Mouse (Mus musculus): ENCODE measurements around the gene Myh9.

Gene Myh9

GRCm38 (mm10) chr15:77842047-77842843 is at the start of gene Myh9:
Gene Myh9 (minus strand): TSS chr15:77842175.
- peak; percentile 99 for DNase-seq (ENCODE audit: low spot score)

- DNase-seq (ENCODE audit: low spot score): no peak
Observed at GRCm38 (mm10) chr15:77891766-77892165, 49.8 kb upstream of the Myh9 start.

GRCm38 (mm10) chr15:77889761-77890422 is 47.9 kb upstream of the Myh9 start:
- DNase-seq (ENCODE audit: low spot score): no peak

- no peak for DNase-seq (ENCODE audit: low spot score)
Observed at GRCm38 (mm10) chr15:77888286-77888685, 46.3 kb upstream of the Myh9 start.

- DNase-seq (ENCODE audit: low spot score): no peak
Observed at GRCm38 (mm10) chr15:77887093-77887488, 45.1 kb upstream of the Myh9 start.

- DNase-seq (ENCODE audit: low spot score): no peak
Observed at GRCm38 (mm10) chr15:77886369-77887092, 44.6 kb upstream of the Myh9 start.

- no peak for DNase-seq (ENCODE audit: low spot score)
Observed at GRCm38 (mm10) chr15:77885945-77886344, 44.0 kb upstream of the Myh9 start.

- DNase-seq (ENCODE audit: low spot score): no peak
Observed at GRCm38 (mm10) chr15:77885159-77885558, 43.2 kb upstream of the Myh9 start.

GRCm38 (mm10) chr15:77883697-77884010 is 41.7 kb upstream of the Myh9 start:
- no peak for DNase-seq (ENCODE audit: low spot score)

GRCm38 (mm10) chr15:77882797-77883696 is 41.1 kb upstream of the Myh9 start:
- DNase-seq (ENCODE audit: low spot score): no peak

GRCm38 (mm10) chr15:77882297-77882696 is 40.3 kb upstream of the Myh9 start:
- no peak for DNase-seq (ENCODE audit: low spot score)

- DNase-seq (ENCODE audit: low spot score): no peak
Observed at GRCm38 (mm10) chr15:77881698-77882097, 39.7 kb upstream of the Myh9 start.

- DNase-seq (ENCODE audit: low spot score): no peak
Observed at GRCm38 (mm10) chr15:77880738-77881137, 38.8 kb upstream of the Myh9 start.

GRCm38 (mm10) chr15:77879756-77880155 is 37.8 kb upstream of the Myh9 start:
- no peak for DNase-seq (ENCODE audit: low spot score)

- DNase-seq (ENCODE audit: low spot score): no peak
Observed at GRCm38 (mm10) chr15:77877209-77877608, 35.2 kb upstream of the Myh9 start.

GRCm38 (mm10) chr15:77876716-77877115 is 34.7 kb upstream of the Myh9 start:
- DNase-seq (ENCODE audit: low spot score): no peak

- no peak for DNase-seq (ENCODE audit: low spot score)
Observed at GRCm38 (mm10) chr15:77875953-77876352, 34.0 kb upstream of the Myh9 start.

GRCm38 (mm10) chr15:77874807-77875206 is 32.8 kb upstream of the Myh9 start:
- no peak for DNase-seq (ENCODE audit: low spot score)

- no peak for DNase-seq (ENCODE audit: low spot score)
Observed at GRCm38 (mm10) chr15:77874310-77874709, 32.3 kb upstream of the Myh9 start.

GRCm38 (mm10) chr15:77873564-77873963 is 31.6 kb upstream of the Myh9 start:
- DNase-seq (ENCODE audit: low spot score): no peak

- no peak for DNase-seq (ENCODE audit: low spot score)
Observed at GRCm38 (mm10) chr15:77872996-77873395, 31.0 kb upstream of the Myh9 start.

- DNase-seq (ENCODE audit: low spot score): no peak
Observed at GRCm38 (mm10) chr15:77868340-77868739, 26.4 kb upstream of the Myh9 start.
